Mouse (Mus musculus): ENCODE data around the gene Hoxc6. TPM values are rescaled to one million over a fixed set of nuclear protein-coding genes. Genes with fewer than 3 reads are reported as not detected.

Gene Hoxc6
- polyA plus RNA-seq, 1 experiment from 2014 or later, result not detected

GRCm38 (mm10) chr15:102972254-102972653, 25.8 kb upstream of the Hoxc6 start:
- Histone ChIP-seq H3K9me3 (no peaks in the 10 kb centered on the region), H3K9ac (no peak overlapping the region), H3K4me1 (no peaks in the 10 kb centered on the region), H3K4me3 (no peak overlapping the region), H3K27ac (no peak overlapping the region), H3K27me3 (peaks cover 99% of the 10 kb centered on the region), H3K4me2 (no peak overlapping the region), H3K36me3 (no peaks in the 10 kb centered on the region)
- WGBS, result 1% methylated on average over 21 of the region's 21 CpGs
- ATAC-seq (ENCODE audit: insufficient number of reproducible peaks, insufficient read depth, low FRiP score, low TSS enrichment, low read depth), result no peak

GRCm38 (mm10) chr15:102972753-102973152, 25.3 kb upstream of the Hoxc6 start:
- H3K4me1 ChIP-seq, result no peaks in the 10 kb centered on the region
- no peak for ATAC-seq (ENCODE audit: insufficient number of reproducible peaks, insufficient read depth, low FRiP score, low TSS enrichment, low read depth)
- H3K9me3 ChIP-seq, result no peaks in the 10 kb centered on the region
- 2% methylated on average over 6 of the region's 6 CpGs for WGBS
- H3K4me3 ChIP-seq, result no peak overlapping the region
- H3K27me3 ChIP-seq, result peaks cover 99% of the 10 kb centered on the region
- no peak overlapping the region for H3K9ac ChIP-seq
- H3K36me3 ChIP-seq, result no peaks in the 10 kb centered on the region
- no peak overlapping the region for H3K27ac ChIP-seq
- H3K4me2 ChIP-seq, result no peak overlapping the region

- H3K4me2 ChIP-seq, result no peak overlapping the region
- WGBS, result 2% methylated on average over 7 of the region's 7 CpGs
- H3K36me3 ChIP-seq, result no peaks in the 10 kb centered on the region
- H3K4me3 ChIP-seq, result no peak overlapping the region
- no peak for ATAC-seq (ENCODE audit: insufficient number of reproducible peaks, insufficient read depth, low FRiP score, low TSS enrichment, low read depth)
- peaks cover 100% of the 10 kb centered on the region for H3K27me3 ChIP-seq
- H3K4me1 ChIP-seq, result no peaks in the 10 kb centered on the region
- no peaks in the 10 kb centered on the region for H3K9me3 ChIP-seq
- H3K27ac ChIP-seq, result no peak overlapping the region
- no peak overlapping the region for H3K9ac ChIP-seq
These were observed 23.0 kb upstream of the Hoxc6 start for GRCm38 (mm10) chr15:102975034-102975433.

DNA sequence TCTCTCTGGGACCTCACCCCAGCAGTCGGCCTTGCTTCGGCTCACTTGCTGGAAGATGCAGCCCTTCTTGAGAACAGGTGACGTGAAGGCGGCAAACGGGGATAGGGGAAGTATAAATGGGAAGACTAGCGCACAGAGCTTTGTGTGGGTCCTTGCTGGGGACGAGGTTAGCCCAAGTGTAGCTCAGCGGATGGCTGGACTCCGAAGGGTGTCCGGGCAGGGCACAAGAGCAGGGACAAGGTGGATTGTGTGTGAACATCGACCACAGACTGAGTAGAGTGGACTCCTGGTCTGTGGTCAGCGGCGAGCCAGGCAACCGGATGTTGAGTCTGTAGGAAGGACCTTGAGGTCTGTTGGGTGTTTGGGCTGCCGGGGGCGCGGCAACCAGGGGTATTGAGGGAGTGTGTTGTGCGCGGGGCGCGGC, 22.4 kb upstream of the Hoxc6 start:
- H3K9ac ChIP-seq, result no peak overlapping the region
- no peaks in the 10 kb centered on the region for H3K36me3 ChIP-seq
- peaks cover 100% of the 10 kb centered on the region for H3K27me3 ChIP-seq
- no peaks in the 10 kb centered on the region for H3K9me3 ChIP-seq
- no peak for ATAC-seq (ENCODE audit: insufficient number of reproducible peaks, insufficient read depth, low FRiP score, low TSS enrichment, low read depth)
- H3K27ac ChIP-seq, result no peak overlapping the region
- no peak overlapping the region for H3K4me2 ChIP-seq
- under 1% methylated on average over 21 of the region's 21 CpGs for WGBS
- no peaks in the 10 kb centered on the region for H3K4me1 ChIP-seq
- H3K4me3 ChIP-seq, result no peak overlapping the region

DNA sequence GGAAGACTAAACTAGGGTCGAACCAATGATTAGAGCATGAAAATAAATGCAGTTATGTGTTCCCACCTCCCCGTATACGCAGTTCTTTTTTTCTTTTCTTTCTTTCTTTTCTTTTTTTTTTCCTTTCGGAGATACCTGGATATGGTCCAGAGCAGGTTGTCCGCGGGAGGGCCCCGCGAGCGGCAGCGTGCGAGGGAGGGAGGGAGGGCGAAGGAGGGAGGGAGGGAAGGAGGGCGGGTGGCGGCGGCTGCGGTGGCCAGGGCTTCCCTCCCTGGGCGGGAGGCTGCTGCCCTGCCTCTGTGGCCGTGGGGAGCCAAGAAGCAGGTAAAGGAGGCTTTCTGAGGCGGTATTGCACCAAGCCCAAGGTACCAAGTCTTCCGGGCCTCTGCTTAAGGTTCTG, 21.9 kb upstream of the Hoxc6 start, which contains the start of gene Hoxc9:
Gene Hoxc9, plus strand, starts transcription at position 269 of the 400 bp plus-strand sequence.
- H3K27me3 ChIP-seq, result peaks cover 100% of the 10 kb centered on the region
- H3K4me2 ChIP-seq, result 0 out of 2 replicates have a peak within 1 kb of the TSS, but pooled peaks have one; percentile 9
- H3K4me1 ChIP-seq, result no peaks in the 10 kb centered on the region; the same call in 1 of the 2 replicates
- no peaks in the 10 kb centered on the region for H3K9me3 ChIP-seq
- 0 out of 2 replicates have a peak within 1 kb of the TSS, but pooled peaks have one; percentile 6 for H3K4me3 ChIP-seq
- no peaks in the 10 kb centered on the region for H3K36me3 ChIP-seq
- no peak within 1 kb of the TSS for H3K27ac ChIP-seq
- WGBS, result 3% methylated on average over 20 of the region's 20 CpGs
- no peak within 1 kb of the TSS for H3K9ac ChIP-seq
- no peak for ATAC-seq (ENCODE audit: insufficient number of reproducible peaks, insufficient read depth, low FRiP score, low TSS enrichment, low read depth)

DNA sequence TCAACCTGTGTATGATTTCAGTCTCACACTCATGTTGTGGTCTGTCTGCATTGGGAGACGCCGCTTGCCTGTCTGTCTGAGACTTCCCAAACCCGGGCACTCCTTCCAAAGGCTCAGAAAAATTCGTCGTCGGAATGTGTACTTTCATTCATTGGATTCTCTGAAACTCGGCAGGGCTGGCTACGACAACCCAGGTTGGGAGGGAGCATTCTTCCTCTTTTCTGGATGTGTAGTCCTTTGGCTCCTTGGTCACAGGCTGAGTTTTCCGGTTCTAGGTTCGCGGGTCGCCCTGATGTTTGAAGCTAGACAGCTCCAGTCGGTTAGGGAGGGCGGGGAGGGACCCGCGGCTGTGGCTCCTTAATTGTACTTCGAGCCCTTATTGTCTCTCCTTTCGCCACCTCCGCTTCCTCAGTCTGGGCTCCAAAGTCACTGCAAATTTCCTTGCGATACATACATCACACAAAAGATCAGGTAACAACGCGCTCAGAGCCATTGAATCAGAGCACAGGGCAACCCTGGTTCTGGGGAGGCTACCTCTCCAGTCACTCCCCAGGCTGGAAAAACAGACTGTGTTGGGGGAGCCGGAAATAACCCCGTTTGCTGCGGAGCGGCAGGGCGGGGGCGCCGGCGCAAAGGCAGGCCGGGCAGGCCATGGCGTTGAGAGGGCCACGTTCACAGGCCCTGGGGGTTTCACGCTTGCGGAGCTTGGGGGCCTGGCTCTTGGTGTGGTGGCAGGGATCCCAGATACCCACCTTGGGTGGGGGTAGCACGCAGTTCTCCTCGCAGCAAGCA, 21.2 kb upstream of the Hoxc6 start:
- peaks cover 4% of the 10 kb centered on the region for H3K4me1 ChIP-seq
- H3K27me3 ChIP-seq, result peaks cover 100% of the 10 kb centered on the region
- no peak for ATAC-seq (ENCODE audit: insufficient number of reproducible peaks, insufficient read depth, low FRiP score, low TSS enrichment, low read depth)
- H3K9me3 ChIP-seq, result no peaks in the 10 kb centered on the region
- H3K36me3 ChIP-seq, result no peaks in the 10 kb centered on the region
- H3K4me2 ChIP-seq, result 0 out of 2 replicates have a peak overlapping the region, but pooled peaks have one; percentile 9
- 1% methylated on average over 37 of the region's 37 CpGs for WGBS
- H3K4me3 ChIP-seq, result 0 out of 2 replicates have a peak overlapping the region, but pooled peaks have one; percentile 6
- H3K27ac ChIP-seq, result no peak overlapping the region
- no peak overlapping the region for H3K9ac ChIP-seq

DNA sequence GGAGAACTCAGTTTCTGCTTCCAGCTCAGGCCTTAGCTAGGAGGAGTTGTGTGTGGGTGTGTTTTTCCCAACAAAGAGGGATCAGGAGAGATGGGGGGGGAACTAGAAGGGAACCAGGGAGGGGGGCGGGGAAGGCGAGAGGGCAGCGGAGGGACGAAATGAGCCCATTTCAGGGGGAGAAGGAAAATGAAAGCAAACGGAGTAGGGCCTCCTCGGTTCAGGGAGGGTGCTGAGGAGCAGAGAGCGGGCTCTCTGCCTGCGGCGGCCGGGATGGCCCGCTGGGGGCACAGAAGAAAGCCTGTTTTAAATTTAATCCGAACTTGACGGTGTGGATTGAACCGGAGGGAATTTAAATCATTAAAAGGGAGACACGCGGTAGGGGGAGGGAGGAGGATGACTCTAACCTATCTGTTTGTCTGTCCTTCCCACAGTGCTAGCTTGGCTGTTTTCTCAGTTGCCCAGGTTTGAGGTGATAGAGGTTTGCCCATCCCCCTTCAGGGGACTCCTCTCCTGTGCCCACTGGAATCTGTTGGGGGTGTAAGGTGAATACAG, 20.6 kb upstream of the Hoxc6 start:
- Histone ChIP-seq H3K27ac (no peak overlapping the region), H3K36me3 (no peaks in the 10 kb centered on the region), H3K9me3 (no peaks in the 10 kb centered on the region), H3K27me3 (peaks cover 100% of the 10 kb centered on the region), H3K4me3 (0 out of 2 replicates have a peak overlapping the region, but pooled peaks have one; percentile 6), H3K9ac (no peak overlapping the region), H3K4me2 (no peak overlapping the region; the same call in 1 of the 2 replicates), H3K4me1 (peaks cover 7% of the 10 kb centered on the region)
- WGBS, result 1% methylated on average over 16 of the region's 16 CpGs
- ATAC-seq (ENCODE audit: insufficient number of reproducible peaks, insufficient read depth, low FRiP score, low TSS enrichment, low read depth), result no peak

DNA sequence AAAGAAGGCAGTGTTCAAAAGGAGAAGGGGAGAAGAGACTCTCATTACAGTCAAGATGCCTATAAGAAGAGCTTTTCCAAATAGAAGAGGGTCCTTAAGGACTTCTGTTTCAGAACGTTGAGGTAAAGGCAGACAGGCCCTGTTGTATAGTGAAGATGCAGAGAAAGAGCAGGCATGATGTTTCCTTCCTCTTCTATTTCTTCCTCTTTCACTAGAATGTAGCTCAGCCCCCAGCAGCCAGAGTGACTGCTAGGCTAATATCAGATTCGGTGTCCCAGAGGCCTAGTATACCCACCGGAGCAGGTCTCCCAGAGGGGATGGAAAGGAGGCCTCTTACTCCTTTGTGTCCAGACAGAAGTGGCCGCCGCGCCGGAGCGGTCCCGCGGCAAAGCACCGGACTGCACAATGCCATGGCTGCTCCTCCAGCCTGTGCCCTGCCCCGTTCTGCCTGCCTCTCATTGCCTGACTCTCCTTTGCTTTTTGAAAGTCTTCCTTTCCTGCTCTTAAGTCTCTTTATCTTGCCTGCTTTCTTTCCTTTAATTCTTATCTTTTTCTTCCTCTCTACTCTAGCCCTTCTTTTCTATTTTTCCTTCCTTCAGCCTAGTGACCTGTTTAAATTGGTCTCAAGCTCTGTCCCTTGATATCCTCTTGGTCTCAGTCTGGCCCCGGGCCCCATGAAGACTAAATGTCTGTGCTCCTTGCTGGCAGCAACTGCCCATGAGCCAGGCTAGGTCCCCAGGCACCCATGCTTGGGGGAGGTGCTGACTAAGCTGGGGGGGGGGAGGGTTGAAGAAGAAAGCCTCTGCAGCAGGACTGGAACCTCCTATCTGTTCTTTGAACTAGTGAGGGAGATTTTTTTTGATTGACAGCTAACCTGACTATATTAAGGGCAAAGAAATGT, 19.2 kb upstream of the Hoxc6 start:
- no peaks in the 10 kb centered on the region for H3K36me3 ChIP-seq
- H3K4me3 ChIP-seq, result no peak overlapping the region
- H3K4me2 ChIP-seq, result no peak overlapping the region
- no peak overlapping the region for H3K9ac ChIP-seq
- 1% methylated on average over 13 of the region's 13 CpGs for WGBS
- peaks cover 7% of the 10 kb centered on the region for H3K4me1 ChIP-seq
- no peak for ATAC-seq (ENCODE audit: insufficient number of reproducible peaks, insufficient read depth, low FRiP score, low TSS enrichment, low read depth)
- no peak overlapping the region for H3K27ac ChIP-seq
- H3K27me3 ChIP-seq, result peaks cover 100% of the 10 kb centered on the region
- H3K9me3 ChIP-seq, result no peaks in the 10 kb centered on the region

DNA sequence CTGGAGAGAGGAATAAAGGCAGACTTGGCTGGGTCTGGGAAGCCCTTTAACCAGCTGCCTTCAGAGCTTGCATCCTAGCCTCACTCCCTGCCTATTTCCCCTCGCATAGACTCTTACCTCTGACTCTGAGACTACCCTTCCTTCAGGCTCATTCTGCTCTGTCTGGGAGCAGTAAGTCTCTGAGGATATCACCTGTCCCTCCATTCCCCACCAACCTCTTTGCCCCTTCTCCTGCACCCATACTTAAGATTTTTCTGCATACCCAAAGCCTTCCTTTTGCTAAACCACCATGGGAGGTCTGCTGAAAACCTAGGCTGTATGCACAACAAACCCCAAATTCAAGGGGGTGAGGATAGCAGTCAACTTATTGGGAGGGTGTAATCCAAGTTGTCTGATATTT, 18.1 kb upstream of the Hoxc6 start:
- peaks cover 7% of the 10 kb centered on the region for H3K4me1 ChIP-seq
- H3K4me3 ChIP-seq, result no peak overlapping the region
- no peak overlapping the region for H3K27ac ChIP-seq
- H3K27me3 ChIP-seq, result peaks cover 100% of the 10 kb centered on the region
- H3K9ac ChIP-seq, result no peak overlapping the region
- no peak for ATAC-seq (ENCODE audit: insufficient number of reproducible peaks, insufficient read depth, low FRiP score, low TSS enrichment, low read depth)
- no peaks in the 10 kb centered on the region for H3K9me3 ChIP-seq
- H3K4me2 ChIP-seq, result no peak overlapping the region
- no peaks in the 10 kb centered on the region for H3K36me3 ChIP-seq
- WGBS, result 0% methylated on average over 1 of the region's 1 CpGs

DNA sequence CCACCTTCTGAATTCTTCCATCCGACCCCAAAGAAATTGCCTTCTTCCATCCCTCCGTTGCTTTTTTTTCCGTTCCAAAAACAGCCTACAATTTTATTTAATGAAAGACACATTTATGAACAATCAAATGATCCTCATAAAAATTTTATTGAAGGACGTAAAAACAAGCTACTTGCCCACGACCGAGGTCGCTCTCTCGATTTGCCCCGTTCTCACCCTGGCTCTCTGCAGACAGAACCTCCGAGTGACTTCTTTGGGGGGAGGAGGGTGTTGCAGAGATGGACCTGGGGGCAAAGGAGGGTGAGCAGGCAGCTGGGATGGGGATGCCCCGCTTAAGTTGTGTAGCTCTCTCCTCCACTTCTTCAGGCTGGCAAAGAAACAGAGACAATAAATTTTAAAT, 17.7 kb upstream of the Hoxc6 start:
- H3K4me2 ChIP-seq, result no peak overlapping the region
- no peaks in the 10 kb centered on the region for H3K36me3 ChIP-seq
- H3K9me3 ChIP-seq, result no peaks in the 10 kb centered on the region
- peaks cover 100% of the 10 kb centered on the region for H3K27me3 ChIP-seq
- no peak overlapping the region for H3K9ac ChIP-seq
- 2% methylated on average over 11 of the region's 11 CpGs for WGBS
- no peak overlapping the region for H3K27ac ChIP-seq
- H3K4me1 ChIP-seq, result peaks cover 7% of the 10 kb centered on the region
- no peak for ATAC-seq (ENCODE audit: insufficient number of reproducible peaks, insufficient read depth, low FRiP score, low TSS enrichment, low read depth)
- no peak overlapping the region for H3K4me3 ChIP-seq

DNA sequence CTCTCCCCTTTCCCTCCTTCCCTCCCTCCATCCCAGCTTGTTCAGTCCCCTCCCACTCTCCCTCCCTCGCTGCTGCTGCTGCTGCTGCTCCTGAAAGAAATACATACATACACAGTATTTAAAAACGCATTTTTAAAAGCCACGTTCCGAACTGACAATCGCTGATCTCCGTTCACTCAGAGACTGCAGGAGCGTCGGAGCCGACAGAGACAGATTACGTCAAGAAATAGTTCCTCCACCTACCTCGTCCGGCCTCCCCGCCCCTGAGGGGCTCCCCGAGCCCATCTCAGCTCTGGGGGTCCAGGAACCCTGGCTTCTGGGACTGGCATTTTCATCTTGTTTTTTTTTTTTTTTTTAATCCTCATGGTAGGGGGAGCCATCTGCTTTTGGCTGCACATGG, 17.1 kb upstream of the Hoxc6 start:
- Histone ChIP-seq H3K36me3 (no peaks in the 10 kb centered on the region), H3K4me2 (peak overlapping the region; percentile 34), H3K4me3 (0 out of 2 replicates have a peak overlapping the region, but pooled peaks have one; percentile 22), H3K27ac (no peak overlapping the region), H3K9ac (no peak overlapping the region), H3K27me3 (peaks cover 100% of the 10 kb centered on the region), H3K4me1 (peaks cover 7% of the 10 kb centered on the region), H3K9me3 (no peaks in the 10 kb centered on the region)
- no peak for ATAC-seq (ENCODE audit: insufficient number of reproducible peaks, insufficient read depth, low FRiP score, low TSS enrichment, low read depth)
- under 1% methylated on average over 14 of the region's 14 CpGs for WGBS

Data from embryonic facial prominence, embryonic 13.5 days (tissue).